Mouse (Mus musculus): ENCODE measurements around the gene Klhl7. TPM values are rescaled to one million over a fixed set of nuclear protein-coding genes. Genes with fewer than 3 reads are reported as not detected.

Klhl7 gene
- polyA plus RNA-seq, 1 experiment from 2014 or later, result 46.4 TPM

DNA sequence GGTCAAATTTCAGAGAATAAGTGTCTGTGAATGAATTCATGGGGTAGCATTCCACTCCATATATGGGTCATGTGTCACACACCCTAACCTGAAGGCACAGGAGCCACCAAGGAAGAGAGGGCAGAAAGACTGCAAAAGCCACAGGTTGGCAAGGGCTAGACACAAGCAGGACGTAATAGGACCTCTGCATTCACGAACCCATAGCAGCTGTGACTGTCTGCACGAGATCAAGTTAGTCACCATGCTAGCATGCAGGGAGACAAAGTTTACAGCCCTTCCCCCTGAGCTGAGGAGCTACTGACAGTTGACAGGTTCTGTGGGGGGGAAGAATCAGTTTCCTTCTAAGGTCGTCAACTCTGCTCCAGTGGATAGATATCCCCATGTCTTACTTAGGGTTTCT lies 36.9 kb upstream of the Klhl7 start:
- H3K9ac ChIP-seq (ENCODE audit: low read depth, low read length), result no peak overlapping the region
- no peaks in the 10 kb centered on the region for H3K36me3 ChIP-seq (ENCODE audit: control insufficient read depth, insufficient read depth, low read length)
- WGBS, result 69% methylated on average over 4 of the region's 4 CpGs
- H3K27me3 ChIP-seq (ENCODE audit: control insufficient read depth, insufficient read depth, low read length), result no peaks in the 10 kb centered on the region
- ATAC-seq (ENCODE audit: low FRiP score, low TSS enrichment), result no peak
- no peak overlapping the region for H3K4me3 ChIP-seq (ENCODE audit: low read length)
- H3K4me2 ChIP-seq (replicated peaks; ENCODE audit: low read depth, low read length), result no peak overlapping the region
- no peak overlapping the region for H3K27ac ChIP-seq (ENCODE audit: low read depth, low read length)
- no peaks in the 10 kb centered on the region for H3K4me1 ChIP-seq (ENCODE audit: control insufficient read depth, insufficient read depth, low read length)
- no peaks in the 10 kb centered on the region for H3K9me3 ChIP-seq (ENCODE audit: control insufficient read depth, low read length)

- no peaks in the 10 kb centered on the region for H3K9me3 ChIP-seq (ENCODE audit: control insufficient read depth, low read length)
- no peak overlapping the region for H3K9ac ChIP-seq (ENCODE audit: low read depth, low read length)
- H3K4me2 ChIP-seq (replicated peaks; ENCODE audit: low read depth, low read length), result no peak overlapping the region
- no peak for ATAC-seq (ENCODE audit: low FRiP score, low TSS enrichment)
- H3K27me3 ChIP-seq (ENCODE audit: control insufficient read depth, insufficient read depth, low read length), result no peaks in the 10 kb centered on the region
- H3K4me1 ChIP-seq (ENCODE audit: control insufficient read depth, insufficient read depth, low read length), result no peaks in the 10 kb centered on the region
- H3K4me3 ChIP-seq (ENCODE audit: low read length), result no peak overlapping the region
- H3K27ac ChIP-seq (ENCODE audit: low read depth, low read length), result no peak overlapping the region
- WGBS, result 82% methylated on average over 6 of the region's 6 CpGs
- H3K36me3 ChIP-seq (ENCODE audit: control insufficient read depth, insufficient read depth, low read length), result no peaks in the 10 kb centered on the region
These were observed 31.4 kb upstream of the Klhl7 start for GRCm38 (mm10) chr5:24068955-24069354.

GRCm38 (mm10) chr5:24072031-24072430 lies 28.4 kb upstream of the Klhl7 start:
- 69% methylated on average over 6 of the region's 6 CpGs for WGBS
- H3K27ac ChIP-seq (ENCODE audit: low read depth, low read length), result no peak overlapping the region
- H3K4me3 ChIP-seq (ENCODE audit: low read length), result no peak overlapping the region
- ATAC-seq (ENCODE audit: low FRiP score, low TSS enrichment), result no peak
- no peak overlapping the region for H3K9ac ChIP-seq (ENCODE audit: low read depth, low read length)
- H3K36me3 ChIP-seq (ENCODE audit: control insufficient read depth, insufficient read depth, low read length), result no peaks in the 10 kb centered on the region
- H3K9me3 ChIP-seq (ENCODE audit: control insufficient read depth, low read length), result no peaks in the 10 kb centered on the region
- no peaks in the 10 kb centered on the region for H3K27me3 ChIP-seq (ENCODE audit: control insufficient read depth, insufficient read depth, low read length)
- H3K4me1 ChIP-seq (ENCODE audit: control insufficient read depth, insufficient read depth, low read length), result no peaks in the 10 kb centered on the region
- no peak overlapping the region for H3K4me2 ChIP-seq (replicated peaks; ENCODE audit: low read depth, low read length)

DNA sequence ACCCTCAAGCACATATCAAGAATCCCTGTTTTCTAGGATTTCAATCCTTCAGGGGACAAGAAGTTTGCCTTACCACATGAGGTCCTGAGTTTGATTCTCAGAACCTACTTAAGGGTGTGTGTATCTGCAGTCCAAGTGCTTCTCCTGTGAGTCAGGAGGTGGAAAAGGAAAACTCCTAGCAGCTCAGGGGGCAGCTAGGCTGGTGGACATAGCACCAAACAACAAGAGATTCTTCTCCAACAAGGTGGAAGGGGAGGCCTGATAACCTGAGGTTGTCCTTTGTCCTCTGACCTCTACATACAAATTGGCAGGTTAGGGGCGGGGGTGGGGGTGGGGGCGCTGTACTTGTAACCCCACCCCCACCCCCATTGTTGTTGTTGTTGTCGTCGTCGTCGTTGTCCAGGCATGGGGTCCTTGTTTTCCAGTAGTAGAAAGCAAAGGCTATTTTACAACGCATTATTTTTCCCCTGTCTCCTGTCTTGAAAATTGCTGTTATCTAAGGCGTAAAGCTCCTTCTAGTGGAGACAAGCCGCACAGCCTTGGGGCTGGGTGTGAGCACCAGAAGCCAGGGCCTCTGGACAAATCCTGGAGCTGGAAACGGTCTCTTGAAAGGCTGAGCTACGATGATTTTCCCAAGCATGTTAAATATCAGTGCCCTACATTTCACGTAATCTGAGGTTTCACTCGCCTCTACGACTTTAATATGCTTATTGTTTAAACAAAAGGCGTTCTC lies 23.3 kb upstream of the Klhl7 start:
- peak overlapping the region; percentile 32; the same call in 1 of the 2 replicates for H3K9ac ChIP-seq (ENCODE audit: low read depth, low read length)
- no peaks in the 10 kb centered on the region for H3K4me1 ChIP-seq (ENCODE audit: control insufficient read depth, insufficient read depth, low read length)
- H3K9me3 ChIP-seq (ENCODE audit: control insufficient read depth, low read length), result no peaks in the 10 kb centered on the region
- ATAC-seq (ENCODE audit: low FRiP score, low TSS enrichment), result peak; percentile 82; the same call in 1 of the 2 replicates
- H3K27me3 ChIP-seq (ENCODE audit: control insufficient read depth, insufficient read depth, low read length), result no peaks in the 10 kb centered on the region
- WGBS, result 5% methylated on average over 15 of the region's 15 CpGs
- H3K36me3 ChIP-seq (ENCODE audit: control insufficient read depth, insufficient read depth, low read length), result no peaks in the 10 kb centered on the region
- H3K27ac ChIP-seq (ENCODE audit: low read depth, low read length), result no peak overlapping the region
- H3K4me2 ChIP-seq (replicated peaks; ENCODE audit: low read depth, low read length), result peak overlapping the region; percentile 30
- H3K4me3 ChIP-seq (ENCODE audit: low read length), result peak overlapping the region; percentile 26; the same call in 1 of the 2 replicates

- H3K36me3 ChIP-seq (ENCODE audit: control insufficient read depth, insufficient read depth, low read length), result no peaks in the 10 kb centered on the region
- no peak overlapping the region for H3K9ac ChIP-seq (ENCODE audit: low read depth, low read length)
- H3K9me3 ChIP-seq (ENCODE audit: control insufficient read depth, low read length), result no peaks in the 10 kb centered on the region
- H3K27ac ChIP-seq (ENCODE audit: low read depth, low read length), result no peak overlapping the region
- peak overlapping the region; percentile 30; the same call in 1 of the 2 replicates for H3K4me2 ChIP-seq (replicated peaks; ENCODE audit: low read depth, low read length)
- no peaks in the 10 kb centered on the region for H3K4me1 ChIP-seq (ENCODE audit: control insufficient read depth, insufficient read depth, low read length)
- 16% methylated on average over 7 of the region's 7 CpGs for whole genome bisulfite sequencing
- H3K27me3 ChIP-seq (ENCODE audit: control insufficient read depth, insufficient read depth, low read length), result no peaks in the 10 kb centered on the region
- H3K4me3 ChIP-seq (ENCODE audit: low read length), result peak overlapping the region; percentile 26; the same call in 1 of the 2 replicates
- no peak for ATAC-seq (ENCODE audit: low FRiP score, low TSS enrichment)
These were observed 22.6 kb upstream of the Klhl7 start for GRCm38 (mm10) chr5:24077739-24078306.

GRCm38 (mm10) chr5:24078420-24079179 lies 21.8 kb upstream of the Klhl7 start:
- Histone ChIP-seq H3K9ac (ENCODE audit: low read depth, low read length) (no peak overlapping the region), H3K4me2 (replicated peaks; ENCODE audit: low read depth, low read length) (no peak overlapping the region), H3K9me3 (ENCODE audit: control insufficient read depth, low read length) (no peaks in the 10 kb centered on the region), H3K27ac (ENCODE audit: low read depth, low read length) (no peak overlapping the region), H3K4me3 (ENCODE audit: low read length) (no peak overlapping the region), H3K27me3 (ENCODE audit: control insufficient read depth, insufficient read depth, low read length) (no peaks in the 10 kb centered on the region), H3K4me1 (ENCODE audit: control insufficient read depth, insufficient read depth, low read length) (no peaks in the 10 kb centered on the region), H3K36me3 (ENCODE audit: control insufficient read depth, insufficient read depth, low read length) (no peaks in the 10 kb centered on the region)
- 90% methylated on average over 7 of the region's 7 CpGs for WGBS
- ATAC-seq (ENCODE audit: low FRiP score, low TSS enrichment), result no peak

DNA sequence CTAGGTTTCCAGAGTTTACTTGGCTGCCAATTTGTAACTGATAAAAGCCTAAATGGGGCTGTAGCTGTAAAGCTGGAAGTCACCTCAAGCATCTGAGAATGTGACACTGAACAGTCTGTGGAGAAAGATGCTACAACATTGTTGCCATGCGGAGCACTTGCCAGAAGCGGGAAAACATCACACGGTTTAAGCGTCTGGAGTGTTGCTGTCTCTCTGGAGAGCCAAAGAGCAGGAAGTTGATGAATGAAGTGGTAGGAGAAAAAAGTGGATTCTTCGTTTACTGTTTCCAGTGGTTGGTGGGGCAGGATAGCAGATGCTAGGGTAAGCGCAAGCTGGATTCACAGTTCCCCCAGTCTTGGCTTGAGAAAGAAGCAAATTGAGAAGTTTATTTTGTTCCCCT lies 19.6 kb upstream of the Klhl7 start:
- Histone ChIP-seq H3K27ac (ENCODE audit: low read depth, low read length) (no peak overlapping the region), H3K9ac (ENCODE audit: low read depth, low read length) (no peak overlapping the region), H3K4me2 (replicated peaks; ENCODE audit: low read depth, low read length) (no peak overlapping the region), H3K36me3 (ENCODE audit: control insufficient read depth, insufficient read depth, low read length) (no peaks in the 10 kb centered on the region), H3K4me3 (ENCODE audit: low read length) (no peak overlapping the region), H3K27me3 (ENCODE audit: control insufficient read depth, insufficient read depth, low read length) (no peaks in the 10 kb centered on the region), H3K9me3 (ENCODE audit: control insufficient read depth, low read length) (no peaks in the 10 kb centered on the region), H3K4me1 (ENCODE audit: control insufficient read depth, insufficient read depth, low read length) (no peaks in the 10 kb centered on the region)
- 71% methylated on average over 6 of the region's 6 CpGs for WGBS
- ATAC-seq (ENCODE audit: low FRiP score, low TSS enrichment), result no peak

GRCm38 (mm10) chr5:24084835-24085234 lies 15.6 kb upstream of the Klhl7 start:
- no peak overlapping the region for H3K4me3 ChIP-seq (ENCODE audit: low read length)
- ATAC-seq (ENCODE audit: low FRiP score, low TSS enrichment), result no peak
- H3K27me3 ChIP-seq (ENCODE audit: control insufficient read depth, insufficient read depth, low read length), result no peaks in the 10 kb centered on the region
- H3K9ac ChIP-seq (ENCODE audit: low read depth, low read length), result no peak overlapping the region
- WGBS, result 82% methylated on average over 4 of the region's 4 CpGs
- no peaks in the 10 kb centered on the region for H3K36me3 ChIP-seq (ENCODE audit: control insufficient read depth, insufficient read depth, low read length)
- H3K4me2 ChIP-seq (replicated peaks; ENCODE audit: low read depth, low read length), result no peak overlapping the region
- H3K9me3 ChIP-seq (ENCODE audit: control insufficient read depth, low read length), result no peaks in the 10 kb centered on the region
- H3K27ac ChIP-seq (ENCODE audit: low read depth, low read length), result no peak overlapping the region
- no peaks in the 10 kb centered on the region for H3K4me1 ChIP-seq (ENCODE audit: control insufficient read depth, insufficient read depth, low read length)

DNA sequence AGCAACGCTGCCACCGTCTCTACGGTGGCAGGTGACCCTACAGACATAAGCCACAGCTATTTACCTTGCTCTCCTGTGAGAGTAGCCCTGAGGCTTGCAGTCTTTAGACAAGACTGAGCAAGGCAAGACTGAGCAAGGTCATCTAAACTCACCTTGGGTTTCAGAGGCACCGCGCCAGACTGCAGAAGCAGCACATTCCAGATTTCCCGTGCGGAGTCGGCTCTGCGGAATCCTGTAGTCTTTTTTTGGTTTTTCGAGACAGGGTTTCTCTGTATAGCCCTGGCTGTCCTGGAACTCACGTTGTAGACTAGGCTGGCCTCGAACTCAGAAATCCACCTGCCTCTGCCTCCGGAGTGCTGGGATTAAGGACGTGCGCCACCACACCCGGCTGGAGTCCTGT lies 14.2 kb upstream of the Klhl7 start:
- no peak overlapping the region for H3K9ac ChIP-seq (ENCODE audit: low read depth, low read length)
- no peaks in the 10 kb centered on the region for H3K36me3 ChIP-seq (ENCODE audit: control insufficient read depth, insufficient read depth, low read length)
- no peaks in the 10 kb centered on the region for H3K9me3 ChIP-seq (ENCODE audit: control insufficient read depth, low read length)
- no peak overlapping the region for H3K27ac ChIP-seq (ENCODE audit: low read depth, low read length)
- H3K27me3 ChIP-seq (ENCODE audit: control insufficient read depth, insufficient read depth, low read length), result no peaks in the 10 kb centered on the region
- H3K4me2 ChIP-seq (replicated peaks; ENCODE audit: low read depth, low read length), result no peak overlapping the region
- H3K4me3 ChIP-seq (ENCODE audit: low read length), result no peak overlapping the region
- ATAC-seq (ENCODE audit: low FRiP score, low TSS enrichment), result no peak
- WGBS, result 91% methylated on average over 16 of the region's 16 CpGs
- no peaks in the 10 kb centered on the region for H3K4me1 ChIP-seq (ENCODE audit: control insufficient read depth, insufficient read depth, low read length)

Data from kidney, embryonic 14.5 days (tissue).